Mouse (Mus musculus): Measurements from ENCODE around the gene Mycbp.

- no peak for TF ChIP-seq CTCF (IDR thresholded peaks at IDR 0.05; ENCODE audit: insufficient read depth, low read length)
- no peak for TF ChIP-seq POLR2A (IDR thresholded peaks at IDR 0.05; ENCODE audit: borderline replicate concordance, extremely low read depth, low read depth, low read length)
These were observed 42.1 kb downstream of the Mycbp start for GRCm38 (mm10) chr4:123946701-123947100.

All from lung, adult 2 months (tissue).